Mouse (Mus musculus): Measurements from ENCODE around the gene Mb. TPM values are rescaled to one million over a fixed set of nuclear protein-coding genes. Genes with fewer than 3 reads are reported as not detected.

Gene Mb
- polyA plus RNA-seq, 1 experiment from 2014 or later: not detected

Other genes starting within 250 kb of the Mb start
- 5.6 to 6.1 TPM (median 6.0 TPM) in 3 replicates for gene Zfp251, start 179.2 kb downstream of the Mb start, polyA plus RNA-seq (2018)
- gene Zfp7, start 171.4 kb downstream of the Mb start, polyA plus RNA-seq (2018): 1.4 to 2.2 TPM (median 1.8 TPM) in 3 replicates
- not detected in 3 replicates for gene Gm49527, start 171.3 kb downstream of the Mb start, polyA plus RNA-seq (2018)
- 0.77 to 0.95 TPM (median 0.89 TPM) in 3 replicates for gene Zfp647, start 125.2 kb downstream of the Mb start, polyA plus RNA-seq (2018)
- 16.7 to 25.4 TPM (median 23.0 TPM) in 3 replicates for gene 1110038F14Rik, start 102.2 kb downstream of the Mb start, polyA plus RNA-seq (2018)
- not detected in 3 replicates for gene Apol6, start 5.9 kb downstream of the Mb start, polyA plus RNA-seq (2018)

Measured in macrophage (primary cell).